14 mouse cellular contexts compared by ENCODE assay signal in the genomic region with DNA sequence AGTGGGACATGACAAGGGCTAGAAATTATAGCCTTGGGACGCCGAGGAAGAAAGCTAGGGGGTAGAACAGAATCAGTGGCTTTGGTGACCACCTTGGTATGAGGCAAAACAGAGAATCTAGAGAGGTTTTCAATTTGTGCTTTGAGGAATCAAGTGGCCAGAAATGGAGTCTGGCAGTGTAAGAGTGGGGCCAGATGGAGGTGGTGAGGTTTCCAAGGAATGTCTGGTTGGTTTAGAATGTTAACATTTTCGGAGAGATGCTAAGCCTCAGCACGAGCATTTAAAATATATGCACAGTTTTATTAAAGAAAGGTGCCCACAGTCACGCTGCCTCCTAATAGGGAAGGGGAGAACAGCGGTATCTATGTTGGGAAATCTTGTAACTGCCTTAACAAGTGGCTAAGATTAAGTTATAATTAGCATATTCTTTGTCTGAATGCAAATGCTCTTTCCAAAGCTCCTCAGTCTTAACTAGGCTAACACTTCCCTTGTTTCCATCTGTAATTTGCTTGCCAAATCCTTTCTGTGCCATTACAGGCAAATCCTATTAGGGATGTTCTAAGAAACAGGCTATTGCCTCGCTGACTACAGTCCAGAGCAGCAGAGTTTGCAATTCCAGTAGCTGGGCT.
DNase-seq lines count a peak whose midpoint lies in the region; ATAC-seq lines count a peak whose summit lies in the region.
"Had no signal": no experiment of that assay in that cellular context is flagged by ENCODE, and none has a peak within 500 bp of the region (broad histone marks: within the 10 kb centered on the region; RNA-seq: fewer than 3 reads in every experiment).

No protein-coding gene starts in this region.

- no peak overlapping the region for H3K4me3 ChIP-seq in midbrain, embryonic 15.5 days
- H3K4me3 ChIP-seq: embryonic facial prominence, embryonic 13.5 days; heart, embryonic 13.5 days; liver, embryonic 15.5 days had no signal

- H3K27me3 ChIP-seq in midbrain, embryonic 15.5 days (replicated peaks) = 0 out of 2 replicates have a peak, but pooled peaks cover 3% of the 10 kb centered on the region
- H3K27me3 ChIP-seq: embryonic facial prominence, embryonic 13.5 days; heart, embryonic 13.5 days; liver, embryonic 15.5 days had no signal

- no peaks in the 10 kb centered on the region for H3K9me3 ChIP-seq in midbrain, embryonic 15.5 days
- H3K9me3 ChIP-seq: embryonic facial prominence, embryonic 13.5 days; heart, embryonic 13.5 days; liver, embryonic 15.5 days had no signal

- peak; percentile 28 for DNase-seq in cerebellum, postnatal 10 days
- no peak for DNase-seq in cerebellum, adult 8-10 months
- DNase-seq in R1 (ENCODE audit: low read depth, low spot score) = peak; percentile 8
- DNase-seq in frontal cortex, postnatal 36 days (ENCODE audit: low spot score in 2 of 2) = peak; percentile 9 to 56
- no peak for DNase-seq in cerebellum, postnatal 36 days
- no peak for DNase-seq in urinary bladder, postnatal 25 days (ENCODE audit: low spot score)
- DNase-seq in urinary bladder, adult 2 months (ENCODE audit: low spot score) = no peak
- DNase-seq: gastrocnemius, postnatal 10 days; kidney, adult 11 months had no signal

- H3K27ac ChIP-seq in midbrain, embryonic 15.5 days = peak overlapping the region; percentile 17; the same call in 1 of the 2 replicates
- H3K27ac ChIP-seq: embryonic facial prominence, embryonic 13.5 days; heart, embryonic 13.5 days; liver, embryonic 15.5 days had no signal

- 26% methylated on average over 7 of the region's 7 CpGs for WGBS in midbrain, embryonic 15.5 days

- H3K4me2 ChIP-seq in midbrain, embryonic 15.5 days = no peak overlapping the region
- H3K4me2 ChIP-seq: embryonic facial prominence, embryonic 13.5 days; heart, embryonic 13.5 days; liver, embryonic 15.5 days had no signal

- H3K9ac ChIP-seq in midbrain, embryonic 15.5 days = no peak overlapping the region
- H3K9ac ChIP-seq: embryonic facial prominence, embryonic 13.5 days; heart, embryonic 13.5 days; liver, embryonic 15.5 days had no signal

- no peaks in the 10 kb centered on the region for H3K36me3 ChIP-seq in midbrain, embryonic 15.5 days (replicated peaks)
- H3K36me3 ChIP-seq: embryonic facial prominence, embryonic 13.5 days; heart, embryonic 13.5 days; liver, embryonic 15.5 days had no signal

- H3K4me1 ChIP-seq in midbrain, embryonic 15.5 days = no peaks in the 10 kb centered on the region
- H3K4me1 ChIP-seq: liver, embryonic 15.5 days had no signal

- peak; percentile 70; the same call in 1 of the 2 replicates for ATAC-seq in midbrain, embryonic 15.5 days (replicated peaks)
- ATAC-seq: activated CD4-positive, CD25-positive, alpha-beta regulatory T cell, adult 4 months had no signal

Comparison
In these comparisons a context has a peak if more than half of its experiments do, and no peak if none do; other contexts are left out.
1. DNase-seq: peak in cerebellum, postnatal 10 days (2 of 2), R1 (single experiment) and frontal cortex, postnatal 36 days (2 of 2); none in cerebellum, adult 8-10 months (single experiment), cerebellum, postnatal 36 days (0 of 2), urinary bladder, postnatal 25 days (single experiment) and urinary bladder, adult 2 months (single experiment).